Mouse (Mus musculus) intestine, embryonic 14.5 days (tissue): Measurements from ENCODE around the gene Tubg1. TPM values are rescaled to one million over a fixed set of nuclear protein-coding genes. Genes with fewer than 3 reads are reported as not detected.

Experiments used
- ATAC-seq: fragments of 200-750 bp; cut with Nextera tagmentation; replicated peaks from 2 replicates; pipeline ENCODE4 v1.8.0; 2017; ENCODE audit warnings: low read depth, moderate number of reproducible peaks, moderate TSS enrichment, moderate library complexity; ENCODE audit not compliant: low FRiP score, low TSS enrichment
- DNase-seq: peaks from one replicate; pipeline ENCODE4 v3.0.0-alpha.2; 2018; ENCODE audit warnings: low spot score
- H3K27ac ChIP-seq: fragments of 300-500 bp; sonication (generic); 2 replicates; pipeline ENCODE4 v1.5.1; 2014; ENCODE audit warnings: low read depth, mild to moderate bottlenecking, control low read depth
- H3K27me3 ChIP-seq: fragments of 300-500 bp; sonication (generic); replicated peaks from 2 replicates; pipeline ENCODE4 v1.6.1; 2014; ENCODE audit warnings: low read length, control low read depth; ENCODE audit not compliant: control insufficient read depth, insufficient read depth
- H3K36me3 ChIP-seq: fragments of 300-500 bp; sonication (generic); 2 replicates; pipeline ENCODE4 v1.6.1; 2014; ENCODE audit warnings: low read length, control low read depth; ENCODE audit not compliant: control insufficient read depth, insufficient read depth
- H3K4me1 ChIP-seq: fragments of 300-500 bp; sonication (generic); replicated peaks from 2 replicates; pipeline ENCODE4 v1.6.1; 2014; ENCODE audit warnings: low read length, control low read depth, mixed read lengths; ENCODE audit not compliant: control insufficient read depth, insufficient read depth
- H3K4me2 ChIP-seq: fragments of 300-500 bp; sonication (generic); 2 replicates; pipeline ENCODE4 v1.6.1; 2014; ENCODE audit warnings: low read length
- H3K4me3 ChIP-seq: fragments of 300-500 bp; sonication (generic); 2 replicates; pipeline ENCODE4 v1.5.1; 2014; ENCODE audit warnings: low read depth, low read length, control low read depth, mixed read lengths
- H3K9ac ChIP-seq: fragments of 300-500 bp; sonication (generic); 2 replicates; pipeline ENCODE4 v1.6.1; 2014; ENCODE audit warnings: mild to moderate bottlenecking, low read length
- H3K9me3 ChIP-seq: fragments of 300-500 bp; sonication (generic); 2 replicates; pipeline ENCODE4 v1.6.1; 2016; ENCODE audit warnings: low read length, control low read depth; ENCODE audit not compliant: control insufficient read depth
- WGBS: fragments of 180-500 bp; shearing (Covaris S2); extraction: QIAGEN DNeasy Blood & Tissue Kit; methylation state at CpG from one replicate; pipeline ENCODE4 v1.1.7; 2014; 5-methylcytosine and 5-hydroxymethylcytosine counted together
- polyA plus RNA-seq: library from polyadenylated mRNA; unstranded; fragments of >200 nt; fragmentation: Nextera tagmentation; extraction: Ambion mirVana; gene quantifications from 2 replicates; pipeline ENCODE4 v1.2.1, GENCODE M21; 2014

Gene Tubg1
- polyA plus RNA-seq, 1 experiment from 2014 or later: 73.8 TPM

DNA sequence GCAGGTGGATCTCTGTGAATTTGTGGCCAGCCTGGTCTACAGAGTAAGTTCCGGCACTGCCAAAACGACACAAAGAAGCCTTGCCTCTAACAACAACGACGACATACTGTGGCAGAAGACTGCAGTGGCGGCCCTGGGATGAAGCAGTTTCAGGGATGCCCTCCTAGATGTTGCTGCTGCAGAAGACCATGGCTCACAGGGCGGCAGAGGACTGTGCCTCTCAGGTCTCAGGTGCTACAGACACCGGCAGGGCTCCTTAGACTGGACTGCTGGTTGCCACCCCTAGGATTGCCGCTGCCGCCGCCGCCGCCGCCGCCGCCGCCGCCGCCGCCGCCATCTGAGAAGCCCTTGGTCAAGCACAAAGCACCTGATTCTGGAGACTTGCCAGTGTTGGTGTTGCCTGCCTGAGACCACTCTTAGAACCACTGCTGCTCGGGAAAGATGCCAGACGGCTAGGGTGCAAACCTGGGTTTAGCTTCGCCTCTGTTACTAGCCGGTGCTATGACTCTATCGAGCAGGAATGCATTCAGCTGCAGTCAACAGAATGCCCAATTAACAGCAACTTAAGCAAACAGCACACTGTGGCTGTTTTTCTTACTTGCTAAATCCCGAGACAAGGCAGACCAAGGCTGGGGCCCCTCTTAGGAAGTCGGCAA is 20.6 kb downstream of the Tubg1 start:
- Histone ChIP-seq H3K4me3 (peak overlapping the region; percentile 15; the same call in 1 of the 2 replicates), H3K4me1 (peaks cover 13% of the 10 kb centered on the region), H3K27me3 (0 out of 2 replicates have a peak, but pooled peaks cover 7% of the 10 kb centered on the region), H3K4me2 (peak overlapping the region; percentile 46), H3K27ac (no peak overlapping the region), H3K36me3 (no peaks in the 10 kb centered on the region), H3K9ac (no peak overlapping the region), H3K9me3 (no peaks in the 10 kb centered on the region)
- 52% methylated on average over 27 of the region's 27 CpGs for WGBS
- DNase-seq (peak; percentile 65), ATAC-seq (no peak)

DNA sequence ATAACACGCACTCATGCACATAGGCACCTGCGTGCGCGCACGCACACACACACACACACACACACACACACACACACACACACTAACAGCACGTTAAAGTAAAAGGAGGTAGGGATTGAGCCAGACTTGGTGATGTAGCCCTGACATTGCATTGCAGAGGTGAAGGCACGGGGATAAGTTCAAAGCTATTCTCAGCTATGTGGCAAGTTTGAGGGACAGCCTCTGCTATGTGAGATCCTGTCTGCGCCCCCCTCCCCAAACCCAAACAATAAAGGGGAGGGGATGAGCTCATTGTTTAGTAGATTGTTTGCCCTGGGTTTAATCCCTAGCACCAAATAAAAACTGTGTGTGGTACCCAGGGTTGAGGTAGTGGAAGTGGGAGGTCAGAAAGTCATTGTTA is 21.4 kb downstream of the Tubg1 start:
- Histone ChIP-seq H3K36me3 (no peaks in the 10 kb centered on the region), H3K9ac (no peak overlapping the region), H3K4me2 (no peak overlapping the region), H3K27ac (no peak overlapping the region), H3K27me3 (0 out of 2 replicates have a peak, but pooled peaks cover 7% of the 10 kb centered on the region), H3K4me1 (peaks cover 13% of the 10 kb centered on the region), H3K4me3 (no peak overlapping the region), H3K9me3 (no peaks in the 10 kb centered on the region)
- WGBS: 80% methylated on average over 8 of the region's 8 CpGs
- ATAC-seq: no peak
- no peak for DNase-seq

DNA sequence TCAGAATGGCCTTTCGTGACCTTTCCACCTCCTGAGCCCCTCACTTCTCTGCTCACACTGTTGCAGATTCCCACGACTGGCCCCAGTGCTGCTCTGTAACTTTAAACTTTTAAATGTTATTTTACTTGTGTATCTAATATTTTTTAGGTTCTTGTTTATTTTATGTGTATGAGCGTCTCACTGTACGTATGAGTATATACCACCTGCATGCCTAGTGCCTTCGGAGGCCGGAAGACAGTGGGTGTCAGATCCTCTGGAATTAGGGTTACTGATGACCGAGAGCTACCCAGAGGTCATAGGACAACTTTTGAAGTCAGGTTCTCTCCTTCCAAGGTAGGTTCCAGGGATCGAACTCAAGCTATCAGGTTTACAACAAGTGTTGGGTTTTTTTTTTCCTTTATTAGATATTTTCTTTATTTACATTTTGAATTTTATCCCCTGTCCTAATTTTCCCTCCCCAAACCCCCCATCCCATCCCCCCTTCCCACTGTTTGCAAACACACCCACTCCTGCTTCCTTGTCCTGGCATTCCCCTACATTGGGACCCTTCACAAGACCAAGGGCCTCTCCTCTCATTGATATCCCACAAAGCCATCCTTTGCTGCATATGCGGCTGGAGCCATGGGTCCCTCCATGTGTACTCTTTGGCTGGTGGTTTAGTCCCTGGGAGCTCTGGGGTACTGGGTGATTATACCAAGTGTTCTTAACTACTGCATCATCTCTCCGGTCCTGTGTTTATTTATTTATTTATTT is 22.7 kb downstream of the Tubg1 start:
- ATAC-seq (no peak), DNase-seq (no peak)
- no peak overlapping the region for H3K4me3 ChIP-seq
- H3K27me3 ChIP-seq: 0 out of 2 replicates have a peak, but pooled peaks cover 7% of the 10 kb centered on the region
- no peaks in the 10 kb centered on the region for H3K9me3 ChIP-seq
- no peak overlapping the region for H3K4me2 ChIP-seq
- WGBS: 84% methylated on average over 10 of the region's 10 CpGs
- H3K36me3 ChIP-seq: no peaks in the 10 kb centered on the region
- H3K9ac ChIP-seq: no peak overlapping the region
- peaks cover 13% of the 10 kb centered on the region for H3K4me1 ChIP-seq
- no peak overlapping the region for H3K27ac ChIP-seq

DNA sequence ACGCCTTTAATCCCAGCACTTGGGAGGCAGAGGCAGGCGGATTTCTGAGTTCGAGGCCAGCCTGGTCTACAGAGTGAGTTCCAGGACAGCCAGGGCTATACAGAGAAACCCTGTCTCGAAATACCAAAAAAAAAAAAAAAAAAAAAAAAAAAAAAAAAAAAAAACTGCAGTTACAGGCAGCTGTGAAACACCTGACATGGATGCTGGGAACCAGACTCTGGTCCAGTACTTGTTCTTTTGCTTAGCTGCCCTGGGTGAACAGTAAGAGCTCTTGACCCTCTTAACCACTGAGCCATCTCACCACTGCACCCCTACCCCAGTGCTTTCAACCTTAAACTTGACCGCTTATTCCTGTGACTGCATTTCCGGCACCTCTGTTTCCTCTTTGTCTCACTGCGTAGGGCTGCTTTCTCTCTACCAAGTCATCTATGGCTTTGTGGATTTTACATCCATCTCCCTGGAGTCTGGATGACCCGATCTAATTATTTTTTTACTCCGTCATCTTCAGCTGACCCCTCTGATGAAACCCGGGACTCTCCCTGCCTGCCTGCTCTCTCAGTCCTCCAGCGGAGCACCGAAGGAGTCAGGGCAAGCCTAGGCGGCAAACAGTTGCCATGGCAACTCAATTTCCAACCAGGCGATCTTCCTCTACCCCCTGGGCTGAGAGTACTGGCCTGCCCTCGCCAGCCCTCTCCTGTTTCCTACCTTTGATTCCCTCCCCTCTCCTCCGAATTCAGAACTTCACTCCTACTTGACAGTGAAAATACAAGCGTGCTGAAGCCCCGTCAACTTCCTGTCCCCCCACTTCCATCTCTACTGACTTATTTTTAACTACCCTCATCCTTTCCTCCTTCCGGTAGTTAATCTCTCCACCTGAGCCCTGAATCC is 23.8 kb downstream of the Tubg1 start:
- Histone ChIP-seq H3K36me3 (no peaks in the 10 kb centered on the region), H3K27me3 (0 out of 2 replicates have a peak, but pooled peaks cover 7% of the 10 kb centered on the region), H3K4me2 (peak overlapping the region; percentile 58), H3K27ac (no peak overlapping the region), H3K9ac (no peak overlapping the region; the same call in 1 of the 2 replicates), H3K4me1 (peaks cover 14% of the 10 kb centered on the region), H3K4me3 (peak overlapping the region; percentile 26), H3K9me3 (no peaks in the 10 kb centered on the region)
- WGBS: 19% methylated on average over 17 of the region's 19 CpGs
- peak; percentile 65 for DNase-seq
- ATAC-seq: peak; percentile 22; the same call in 1 of the 2 replicates

DNA sequence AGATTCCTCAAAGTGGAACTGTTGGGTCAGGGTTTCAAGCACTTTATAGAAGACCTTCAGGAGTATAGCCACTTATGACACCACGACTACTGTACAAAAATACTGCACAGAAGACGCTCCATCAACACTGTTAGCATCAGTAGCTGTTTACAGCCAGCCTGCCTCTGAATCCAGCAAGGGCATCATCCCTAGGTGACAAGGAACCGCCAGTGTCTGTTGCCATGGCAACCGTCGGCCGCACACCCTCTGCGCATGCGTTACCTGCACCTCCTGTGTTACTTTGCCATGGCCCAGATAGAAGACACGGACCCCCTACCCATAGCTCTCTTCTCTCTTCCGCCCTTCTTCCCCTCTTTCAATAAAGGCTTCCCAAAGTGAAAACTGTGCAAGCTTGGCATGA is 26.6 kb downstream of the Tubg1 start:
- no peak overlapping the region for H3K9ac ChIP-seq
- H3K27me3 ChIP-seq: no peaks in the 10 kb centered on the region
- no peak overlapping the region for H3K4me2 ChIP-seq
- DNase-seq: no peak
- no peaks in the 10 kb centered on the region for H3K9me3 ChIP-seq
- no peaks in the 10 kb centered on the region for H3K36me3 ChIP-seq
- ATAC-seq: no peak
- H3K4me1 ChIP-seq: peaks cover 23% of the 10 kb centered on the region
- WGBS: 41% methylated on average over 10 of the region's 10 CpGs
- H3K27ac ChIP-seq: no peak overlapping the region
- no peak overlapping the region for H3K4me3 ChIP-seq

DNA sequence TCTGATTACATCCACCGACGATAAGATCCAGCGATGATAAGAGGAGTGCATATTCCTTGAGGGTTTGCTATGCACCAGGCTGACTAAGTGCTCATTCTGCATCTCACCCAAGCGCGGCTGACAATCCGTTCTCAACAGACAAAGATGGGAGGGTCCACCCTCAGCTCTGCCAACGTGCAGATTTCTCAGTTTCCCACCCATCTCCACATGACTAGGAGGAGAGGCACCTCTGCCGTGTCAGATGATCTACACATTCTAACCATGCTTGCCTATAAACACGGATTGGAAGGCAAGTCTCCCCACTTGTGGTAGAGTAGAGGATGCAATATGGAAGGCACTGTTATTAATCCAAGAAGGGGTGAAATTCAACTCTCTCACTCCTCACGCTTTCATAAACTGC is 29.0 kb downstream of the Tubg1 start:
- no peaks in the 10 kb centered on the region for H3K9me3 ChIP-seq
- H3K4me1 ChIP-seq: peaks cover 22% of the 10 kb centered on the region
- DNase-seq (no peak), ATAC-seq (peak; percentile 21; the same call in 1 of the 2 replicates)
- H3K9ac ChIP-seq: no peak overlapping the region
- H3K36me3 ChIP-seq: no peaks in the 10 kb centered on the region
- peak overlapping the region; percentile 9; the same call in 1 of the 2 replicates for H3K4me2 ChIP-seq
- 54% methylated on average over 10 of the region's 10 CpGs for WGBS
- no peaks in the 10 kb centered on the region for H3K27me3 ChIP-seq
- no peak overlapping the region for H3K4me3 ChIP-seq
- peak overlapping the region; percentile 88 for H3K27ac ChIP-seq

DNA sequence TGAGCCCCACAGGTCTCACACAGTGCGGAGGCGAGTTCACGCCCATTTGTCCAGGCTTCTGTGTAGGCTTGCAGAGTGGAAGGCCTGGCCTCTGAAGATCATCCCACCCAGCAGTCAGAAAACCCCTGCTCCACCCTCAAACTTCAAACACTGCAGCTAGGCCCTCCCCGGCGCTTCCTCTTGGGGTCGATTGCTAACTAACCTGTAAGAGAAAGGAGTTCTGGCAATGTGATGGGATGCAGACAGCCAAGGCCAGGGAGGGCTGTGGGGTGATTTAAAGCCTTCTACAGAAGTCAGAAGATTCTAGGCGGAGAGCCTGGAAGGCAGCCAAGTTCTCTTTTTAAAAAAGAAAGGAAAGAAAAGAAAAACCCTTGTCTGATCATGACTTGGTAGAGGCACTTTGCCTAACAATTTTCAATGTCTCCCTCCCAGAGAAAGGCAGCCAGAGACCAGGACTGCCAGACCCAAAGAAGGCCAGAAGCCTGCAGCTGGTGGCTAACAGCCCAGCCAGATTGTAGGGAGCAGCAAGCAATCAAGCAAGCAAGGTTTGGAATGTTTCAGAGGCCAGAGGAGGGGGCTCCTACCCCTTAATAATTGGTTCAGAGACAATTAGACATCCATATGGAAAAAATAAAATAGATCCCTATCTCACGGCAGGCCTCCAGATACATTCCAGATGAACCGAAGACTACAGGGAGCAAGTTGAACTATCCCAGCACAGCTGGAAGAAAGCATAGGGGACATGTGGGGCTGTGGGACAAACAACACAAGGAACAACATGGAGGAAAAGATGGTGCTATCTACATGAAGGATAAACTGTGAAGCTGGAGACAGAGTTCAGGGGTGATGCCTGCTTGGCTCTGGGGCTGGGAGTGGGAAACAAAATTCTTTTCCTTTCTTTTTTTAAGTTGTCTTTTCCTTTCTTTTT is 29.7 kb downstream of the Tubg1 start:
- peak overlapping the region; percentile 88 for H3K27ac ChIP-seq
- DNase-seq (peak; percentile 73), ATAC-seq (peak; percentile 58)
- H3K9me3 ChIP-seq: no peaks in the 10 kb centered on the region
- 13% methylated on average over 9 of the region's 9 CpGs for WGBS
- no peak overlapping the region for H3K4me3 ChIP-seq
- peak overlapping the region; percentile 9; the same call in 1 of the 2 replicates for H3K4me2 ChIP-seq
- no peak overlapping the region for H3K9ac ChIP-seq
- H3K36me3 ChIP-seq: no peaks in the 10 kb centered on the region
- peaks cover 19% of the 10 kb centered on the region for H3K4me1 ChIP-seq
- no peaks in the 10 kb centered on the region for H3K27me3 ChIP-seq
